Mouse (Mus musculus): ENCODE data around the gene Ube2l3. TPM values are rescaled to one million over a fixed set of nuclear protein-coding genes. Genes with fewer than 3 reads are reported as not detected.

Ube2l3 gene
- polyA plus RNA-seq (2017; shearing (Covaris generic)), result 289 TPM

GRCm38 (mm10) chr16:17202549-17202948, at the start of gene Ube2l3:
Ube2l3 (minus strand) TSS chr16:17202649.

GRCm38 (mm10) chr16:17232794-17233701, 30.6 kb upstream of the Ube2l3 start, which contains the start of gene Hic2:
Hic2 (plus strand) TSS chr16:17233572.

GRCm38 (mm10) chr16:17208389-17209361, 6.2 kb upstream of the Ube2l3 start, which contains the start of gene Rimbp3:
Rimbp3 (plus strand) TSS chr16:17208603.

GRCm38 (mm10) chr16:17146772-17147235, 55.6 kb downstream of the Ube2l3 start, which contains the start of gene Ccdc116:
Ccdc116 (minus strand) TSS chr16:17147229.

GRCm38 (mm10) chr16:17144339-17144738, 58.1 kb downstream of the Ube2l3 start, which contains the start of gene Ydjc:
Ydjc (plus strand) TSS chr16:17144621.

GRCm38 (mm10) chr16:17132089-17132905, 70.2 kb downstream of the Ube2l3 start, which contains the start of gene Sdf2l1:
Sdf2l1 (minus strand) TSS chr16:17132383.

GRCm38 (mm10) chr16:17124871-17125520, 77.5 kb downstream of the Ube2l3 start, which contains the start of gene 2610318N02Rik:
2610318N02Rik (minus strand) TSS chr16:17125167.

GRCm38 (mm10) chr16:17110771-17111743, 91.4 kb downstream of the Ube2l3 start, which contains the start of gene Ppil2:
Ppil2 (minus strand) TSS chr16:17111257.

Other genes starting within 250 kb of the Ube2l3 start
- 194 TPM for gene Mapk1, start 219.3 kb downstream of the Ube2l3 start, polyA plus RNA-seq (2017; shearing (Covaris generic))
- 3.6 TPM for gene Ypel1, start 133.0 kb downstream of the Ube2l3 start, polyA plus RNA-seq (2017; shearing (Covaris generic))
- 247 TPM for gene Ppil2, start 91.4 kb downstream of the Ube2l3 start, polyA plus RNA-seq (2017; shearing (Covaris generic))
- 3.0 TPM for gene 2610318N02Rik, start 77.5 kb downstream of the Ube2l3 start, polyA plus RNA-seq (2017; shearing (Covaris generic))
- gene Sdf2l1, start 70.3 kb downstream of the Ube2l3 start, polyA plus RNA-seq (2017; shearing (Covaris generic)), result 34.7 TPM
- gene Ydjc, start 58.0 kb downstream of the Ube2l3 start, polyA plus RNA-seq (2017; shearing (Covaris generic)), result 19.4 TPM
- gene Ccdc116, start 55.4 kb downstream of the Ube2l3 start, polyA plus RNA-seq (2017; shearing (Covaris generic)), result 2.0 TPM
- not detected for gene Rimbp3, start 6.0 kb upstream of the Ube2l3 start, polyA plus RNA-seq (2017; shearing (Covaris generic))
- gene Hic2, start 30.9 kb upstream of the Ube2l3 start, polyA plus RNA-seq (2017; shearing (Covaris generic)), result 2.4 TPM
- gene Tmem191c, start 73.4 kb upstream of the Ube2l3 start, polyA plus RNA-seq (2017; shearing (Covaris generic)), result 145 TPM
- gene Serpind1, start 128.7 kb upstream of the Ube2l3 start, polyA plus RNA-seq (2017; shearing (Covaris generic)), result 0.29 TPM
- gene Snap29, start 203.3 kb upstream of the Ube2l3 start, polyA plus RNA-seq (2017; shearing (Covaris generic)), result 19.4 TPM
- 71.0 TPM for gene Pi4ka, start 203.7 kb upstream of the Ube2l3 start, polyA plus RNA-seq (2017; shearing (Covaris generic))
- gene Crkl, start 249.3 kb upstream of the Ube2l3 start, polyA plus RNA-seq (2017; shearing (Covaris generic)), result 65.7 TPM